In genomic region chr10:117997796-117998195, GRCm38 (mm10) we compare ENCODE assay signal across 27 mouse cellular contexts.
"Had no signal": no experiment of that assay in that cellular context is flagged by ENCODE, and none has a peak within 500 bp of the region (broad histone marks: within the 10 kb centered on the region; RNA-seq: fewer than 3 reads in every experiment).

No protein-coding gene starts in this region.

- H3K4me2 ChIP-seq: embryonic facial prominence, embryonic 12.5 days; embryonic facial prominence, embryonic 13.5 days; embryonic facial prominence, embryonic 15.5 days; forebrain, embryonic 12.5 days; forebrain, embryonic 15.5 days had no signal

- H3K36me3 ChIP-seq: embryonic facial prominence, embryonic 10.5 days; embryonic facial prominence, embryonic 12.5 days; embryonic facial prominence, embryonic 13.5 days; embryonic facial prominence, embryonic 15.5 days; forebrain, embryonic 10.5 days; forebrain, embryonic 12.5 days; forebrain, embryonic 15.5 days had no signal

- H3K27ac ChIP-seq: embryonic facial prominence, embryonic 10.5 days; embryonic facial prominence, embryonic 12.5 days; embryonic facial prominence, embryonic 13.5 days; embryonic facial prominence, embryonic 15.5 days; forebrain, embryonic 10.5 days; forebrain, embryonic 12.5 days; forebrain, embryonic 15.5 days; gastrocnemius, adult 2 months; heart, adult 2 months had no signal

- H3K9me3 ChIP-seq: embryonic facial prominence, embryonic 10.5 days; embryonic facial prominence, embryonic 12.5 days; embryonic facial prominence, embryonic 13.5 days; embryonic facial prominence, embryonic 15.5 days; forebrain, embryonic 10.5 days; forebrain, embryonic 12.5 days; forebrain, embryonic 15.5 days had no signal

- H3K4me3 ChIP-seq: embryonic facial prominence, embryonic 10.5 days; embryonic facial prominence, embryonic 12.5 days; embryonic facial prominence, embryonic 13.5 days; embryonic facial prominence, embryonic 15.5 days; erythroblast, embryonic 14.5 days; forebrain, embryonic 10.5 days; forebrain, embryonic 12.5 days; forebrain, embryonic 15.5 days; gastrocnemius, adult 2 months; heart, adult 2 months had no signal

- H3K27me3 ChIP-seq: embryonic facial prominence, embryonic 12.5 days; embryonic facial prominence, embryonic 13.5 days; embryonic facial prominence, embryonic 15.5 days; forebrain, embryonic 15.5 days had no signal

- ATAC-seq: forebrain, embryonic 14.5 days; forebrain, embryonic 15.5 days; forebrain, embryonic 16.5 days; forebrain, postnatal 0 days had no signal

- H3K4me1 ChIP-seq: embryonic facial prominence, embryonic 15.5 days had no signal

- H3K9ac ChIP-seq: embryonic facial prominence, embryonic 12.5 days; embryonic facial prominence, embryonic 13.5 days; embryonic facial prominence, embryonic 15.5 days; forebrain, embryonic 12.5 days; forebrain, embryonic 15.5 days; forebrain, postnatal 0 days had no signal

- DNase-seq: cerebellum, adult 2 months; cerebellum, adult 8-10 months; cerebellum, adult 9-10 months; cerebellum, adult 9-11 months; cerebellum, postnatal 10 days; cerebellum, postnatal 14 days; cerebellum, postnatal 25 days; cerebellum, postnatal 36 days; embryo, embryonic 11 days; forebrain, postnatal 0 days; gastrocnemius, adult 2 months; gastrocnemius, postnatal 10 days; gastrocnemius, postnatal 14 days; gastrocnemius, postnatal 25 days; gastrocnemius, postnatal 36 days; heart, adult 18-20 months; heart, adult 2 months had no signal
